Mouse (Mus musculus): ENCODE results near the gene Trim2. TPM values are rescaled to one million over a fixed set of nuclear protein-coding genes. Genes with fewer than 3 reads are reported as not detected.

Gene Trim2
- polyA plus RNA-seq, 1 experiment from 2014 or later = 25.5 TPM

GRCm38 (mm10) chr3:84301674-84302073, 5.0 kb downstream of the Trim2 start:
- peaks cover 36% of the 10 kb centered on the region for H3K27me3 ChIP-seq
- H3K9ac ChIP-seq = no peak overlapping the region
- no peak overlapping the region for H3K4me2 ChIP-seq
- peaks cover 23% of the 10 kb centered on the region for H3K4me1 ChIP-seq
- no peaks in the 10 kb centered on the region for H3K9me3 ChIP-seq
- no peak overlapping the region for H3K4me3 ChIP-seq
- no peak overlapping the region for H3K27ac ChIP-seq
- no peak for ATAC-seq (ENCODE audit: insufficient number of reproducible peaks, insufficient read depth, low FRiP score, low TSS enrichment, low read depth)
- 83% methylated on average over 4 of the region's 4 CpGs for WGBS
- no peaks in the 10 kb centered on the region for H3K36me3 ChIP-seq

- Histone ChIP-seq H3K9me3 (no peaks in the 10 kb centered on the region), H3K27ac (no peak overlapping the region), H3K4me1 (no peaks in the 10 kb centered on the region), H3K4me2 (no peak overlapping the region), H3K27me3 (peaks cover 3% of the 10 kb centered on the region), H3K4me3 (no peak overlapping the region), H3K9ac (no peak overlapping the region), H3K36me3 (no peaks in the 10 kb centered on the region)
- 51% methylated on average over 3 of the region's 3 CpGs for WGBS
- no peak for ATAC-seq (ENCODE audit: insufficient number of reproducible peaks, insufficient read depth, low FRiP score, low TSS enrichment, low read depth)
These were observed 8.5 kb downstream of the Trim2 start for GRCm38 (mm10) chr3:84298186-84298585.

DNA sequence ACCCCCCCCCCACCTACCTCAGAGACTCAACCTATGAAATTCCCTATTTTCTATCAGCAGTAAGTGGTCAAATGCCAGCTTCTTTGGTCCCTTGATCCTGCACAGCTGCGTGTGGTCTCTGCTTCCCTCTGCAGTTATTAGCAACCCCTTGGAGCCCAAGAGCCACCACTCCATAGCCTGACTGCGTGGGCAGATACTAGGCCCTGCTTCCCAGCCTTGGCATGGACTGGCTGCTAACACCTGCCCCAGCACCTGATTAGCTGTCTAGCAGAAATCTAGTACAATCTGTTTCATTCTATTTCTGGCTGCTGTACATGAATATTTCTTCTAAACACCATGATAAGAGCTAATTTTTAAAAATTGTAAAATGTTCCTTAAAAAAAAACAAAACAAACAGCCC, 10.0 kb downstream of the Trim2 start:
- H3K9me3 ChIP-seq = no peaks in the 10 kb centered on the region
- H3K27ac ChIP-seq = no peak overlapping the region
- 62% methylated on average over 2 of the region's 2 CpGs for WGBS
- no peak for ATAC-seq (ENCODE audit: insufficient number of reproducible peaks, insufficient read depth, low FRiP score, low TSS enrichment, low read depth)
- no peak overlapping the region for H3K9ac ChIP-seq
- H3K36me3 ChIP-seq = no peaks in the 10 kb centered on the region
- H3K4me3 ChIP-seq = no peak overlapping the region
- H3K4me1 ChIP-seq = no peaks in the 10 kb centered on the region
- no peaks in the 10 kb centered on the region for H3K27me3 ChIP-seq
- no peak overlapping the region for H3K4me2 ChIP-seq

DNA sequence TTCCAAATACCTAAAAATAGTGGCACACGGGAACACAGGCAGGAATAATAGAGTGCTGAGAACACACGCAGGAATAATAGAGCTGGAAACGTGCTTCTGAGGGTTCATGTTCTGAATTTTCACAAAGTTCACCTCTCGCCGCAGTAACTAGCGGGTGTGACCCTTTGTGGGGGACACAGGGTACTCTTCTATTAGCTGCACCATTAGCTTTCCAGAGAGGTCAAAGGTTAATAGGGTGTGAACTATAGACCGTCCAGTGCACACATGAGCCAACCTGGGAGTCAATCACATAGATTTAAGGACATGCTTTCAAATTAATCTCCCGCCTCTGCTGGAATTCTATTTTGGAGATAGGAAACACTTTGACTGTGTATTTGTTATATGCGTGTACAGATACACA, 11.9 kb downstream of the Trim2 start:
- Histone ChIP-seq H3K27me3 (no peaks in the 10 kb centered on the region), H3K4me2 (no peak overlapping the region), H3K4me1 (no peaks in the 10 kb centered on the region), H3K27ac (no peak overlapping the region), H3K9ac (no peak overlapping the region), H3K4me3 (no peak overlapping the region), H3K36me3 (no peaks in the 10 kb centered on the region), H3K9me3 (no peaks in the 10 kb centered on the region)
- WGBS = 71% methylated on average over 9 of the region's 9 CpGs
- no peak for ATAC-seq (ENCODE audit: insufficient number of reproducible peaks, insufficient read depth, low FRiP score, low TSS enrichment, low read depth)

DNA sequence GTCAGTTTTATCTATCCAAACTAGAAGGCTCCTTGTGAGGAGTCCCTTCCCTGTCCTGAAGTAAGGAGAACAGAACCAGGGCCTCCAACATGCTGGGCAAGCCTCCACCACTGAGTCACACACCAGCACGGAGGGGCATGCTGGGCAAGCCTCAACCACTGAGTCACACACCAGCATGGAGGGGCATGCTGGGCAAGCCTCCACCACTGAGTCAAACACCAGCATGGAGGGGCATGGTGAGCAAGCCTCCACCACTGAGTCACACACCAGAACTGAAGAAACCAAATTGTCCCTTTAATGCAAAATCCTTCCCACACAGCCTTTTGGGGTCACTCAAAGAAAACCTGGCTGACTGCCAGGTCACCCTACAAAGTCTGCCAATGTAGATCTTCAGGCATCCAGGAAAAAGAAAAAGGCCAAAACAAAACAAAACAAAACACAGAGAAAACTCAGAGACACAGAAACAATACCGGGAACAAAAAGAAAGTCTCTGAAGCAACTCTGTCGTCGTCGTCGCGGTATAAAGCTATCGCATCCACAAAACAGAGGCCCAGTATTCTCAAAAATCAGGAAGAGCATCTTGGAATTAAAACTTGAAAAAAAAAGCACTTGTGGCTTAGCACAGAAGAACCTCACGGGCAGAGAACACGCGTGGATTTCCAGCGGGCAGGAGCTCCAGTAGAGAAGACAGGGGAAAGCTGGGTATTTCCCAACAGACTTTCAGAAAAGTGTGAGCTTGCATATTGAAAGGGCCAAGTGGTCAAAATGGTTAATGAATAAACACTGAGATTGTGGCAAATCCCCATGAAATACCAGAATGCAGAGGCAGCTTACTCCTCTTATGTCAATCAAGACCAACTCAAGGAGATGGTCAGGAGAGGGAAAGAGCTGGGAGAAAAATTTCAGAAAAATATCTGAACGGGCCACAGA, 12.7 kb downstream of the Trim2 start:
- no peaks in the 10 kb centered on the region for H3K36me3 ChIP-seq
- no peaks in the 10 kb centered on the region for H3K27me3 ChIP-seq
- ATAC-seq (ENCODE audit: insufficient number of reproducible peaks, insufficient read depth, low FRiP score, low TSS enrichment, low read depth) = no peak
- no peak overlapping the region for H3K4me3 ChIP-seq
- no peaks in the 10 kb centered on the region for H3K9me3 ChIP-seq
- no peaks in the 10 kb centered on the region for H3K4me1 ChIP-seq
- 83% methylated on average over 13 of the region's 13 CpGs for WGBS
- no peak overlapping the region for H3K27ac ChIP-seq
- no peak overlapping the region for H3K4me2 ChIP-seq
- H3K9ac ChIP-seq = no peak overlapping the region

- no peak overlapping the region for H3K27ac ChIP-seq
- no peak overlapping the region for H3K4me3 ChIP-seq
- no peaks in the 10 kb centered on the region for H3K9me3 ChIP-seq
- ATAC-seq (ENCODE audit: insufficient number of reproducible peaks, insufficient read depth, low FRiP score, low TSS enrichment, low read depth) = no peak
- H3K27me3 ChIP-seq = no peaks in the 10 kb centered on the region
- 83% methylated on average over 5 of the region's 5 CpGs for WGBS
- H3K9ac ChIP-seq = no peak overlapping the region
- H3K36me3 ChIP-seq = no peaks in the 10 kb centered on the region
- no peak overlapping the region for H3K4me2 ChIP-seq
- H3K4me1 ChIP-seq = no peaks in the 10 kb centered on the region
These were observed 14.4 kb downstream of the Trim2 start for GRCm38 (mm10) chr3:84292238-84292637.

DNA sequence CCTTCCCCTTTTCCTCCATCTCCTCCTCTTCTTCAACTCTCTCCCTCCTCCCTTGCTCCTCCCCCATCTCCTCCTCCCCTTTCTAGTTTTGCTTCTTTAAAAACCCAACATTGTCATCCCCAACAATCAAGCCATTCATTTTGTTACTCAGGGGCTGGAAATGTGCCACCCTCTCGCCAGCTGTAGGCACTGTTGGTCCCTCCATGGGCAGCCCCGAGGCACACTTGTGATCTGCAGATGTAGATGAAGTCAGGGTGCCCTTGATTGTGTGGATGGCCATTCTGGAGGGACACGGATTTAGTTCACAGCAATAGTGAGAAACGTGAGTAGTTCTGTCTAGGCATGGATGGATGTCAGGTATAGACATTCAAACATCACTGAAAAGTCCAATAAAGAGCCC, 17.7 kb downstream of the Trim2 start:
- ATAC-seq (ENCODE audit: insufficient number of reproducible peaks, insufficient read depth, low FRiP score, low TSS enrichment, low read depth) = no peak
- Histone ChIP-seq H3K27ac (no peak overlapping the region), H3K4me2 (no peak overlapping the region), H3K4me3 (no peak overlapping the region), H3K36me3 (no peaks in the 10 kb centered on the region), H3K9me3 (no peaks in the 10 kb centered on the region), H3K4me1 (0 out of 2 replicates have a peak, but pooled peaks cover 5% of the 10 kb centered on the region), H3K9ac (no peak overlapping the region), H3K27me3 (no peaks in the 10 kb centered on the region)
- 75% methylated on average over 4 of the region's 4 CpGs for WGBS

DNA sequence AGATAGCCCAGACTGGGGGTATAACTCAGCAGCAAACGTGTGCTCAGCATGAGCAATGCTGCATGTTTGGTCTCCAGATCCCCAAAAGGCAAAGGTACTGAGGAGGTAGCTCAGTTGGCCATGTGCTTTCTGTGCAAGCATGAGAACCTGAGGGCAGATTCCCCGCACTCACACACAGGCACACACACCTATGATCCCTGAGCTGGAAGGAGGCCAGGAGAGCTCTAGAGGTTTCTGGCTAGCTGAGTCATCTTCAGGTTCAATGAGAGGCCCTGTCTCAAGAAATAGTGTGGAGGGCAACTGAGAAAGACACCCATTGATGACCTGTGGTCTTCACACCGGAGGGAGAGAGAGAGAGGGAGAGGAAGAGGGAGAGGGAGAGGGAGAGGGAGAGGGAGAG, 19.4 kb downstream of the Trim2 start:
- no peak for ATAC-seq (ENCODE audit: insufficient number of reproducible peaks, insufficient read depth, low FRiP score, low TSS enrichment, low read depth)
- no peak overlapping the region for H3K4me3 ChIP-seq
- no peak overlapping the region for H3K4me2 ChIP-seq
- H3K9ac ChIP-seq = no peak overlapping the region
- H3K36me3 ChIP-seq = no peaks in the 10 kb centered on the region
- H3K9me3 ChIP-seq = no peaks in the 10 kb centered on the region
- H3K27ac ChIP-seq = no peak overlapping the region
- H3K4me1 ChIP-seq = peaks cover 8% of the 10 kb centered on the region
- H3K27me3 ChIP-seq = no peaks in the 10 kb centered on the region
- WGBS = 73% methylated on average over 3 of the region's 3 CpGs

DNA sequence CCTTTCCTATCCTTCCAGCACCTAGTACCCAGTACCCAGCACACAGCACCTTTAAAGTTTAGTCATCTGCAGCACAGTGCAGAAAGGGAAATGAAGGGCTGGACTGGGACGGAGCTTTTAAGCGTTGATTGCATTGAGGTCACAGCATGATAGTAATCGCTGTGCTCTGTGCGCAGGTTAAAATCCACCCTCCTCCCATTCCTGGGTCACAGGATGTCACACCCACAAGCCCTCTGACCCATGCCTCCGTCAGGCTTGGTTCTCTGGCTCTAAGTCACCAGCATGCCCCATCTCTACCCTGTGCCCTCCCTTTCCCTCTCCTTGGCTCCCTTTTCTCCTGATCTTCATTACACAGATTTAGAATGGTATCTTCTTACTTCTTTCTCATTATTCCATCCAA, 20.4 kb downstream of the Trim2 start:
- no peaks in the 10 kb centered on the region for H3K36me3 ChIP-seq
- no peak for ATAC-seq (ENCODE audit: insufficient number of reproducible peaks, insufficient read depth, low FRiP score, low TSS enrichment, low read depth)

DNA sequence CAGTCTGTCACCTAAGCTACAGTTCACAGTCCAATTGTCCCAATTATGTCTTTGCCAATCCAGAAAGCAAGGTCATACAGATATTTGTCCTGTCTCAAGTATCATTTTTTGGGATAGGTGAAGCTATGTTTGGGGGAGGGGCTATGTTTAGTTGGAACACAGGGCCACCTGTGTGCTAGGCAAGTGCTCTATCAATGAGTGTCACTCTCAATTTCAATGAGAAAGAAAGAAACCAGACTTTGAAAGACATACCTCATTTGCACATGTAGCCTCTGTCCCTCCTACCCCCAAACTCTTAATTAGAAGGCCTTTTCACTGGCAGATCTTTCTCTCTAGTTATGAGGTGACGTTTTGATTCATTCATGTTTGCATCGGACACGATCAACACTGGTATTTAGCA, 21.9 kb downstream of the Trim2 start:
- no peak for ATAC-seq (ENCODE audit: insufficient number of reproducible peaks, insufficient read depth, low FRiP score, low TSS enrichment, low read depth)
- no peak overlapping the region for H3K4me3 ChIP-seq
- H3K9ac ChIP-seq = no peak overlapping the region
- H3K9me3 ChIP-seq = no peaks in the 10 kb centered on the region
- 83% methylated on average over 3 of the region's 3 CpGs for WGBS
- H3K36me3 ChIP-seq = no peaks in the 10 kb centered on the region
- peaks cover 18% of the 10 kb centered on the region for H3K4me1 ChIP-seq
- no peak overlapping the region for H3K27ac ChIP-seq
- H3K27me3 ChIP-seq = no peaks in the 10 kb centered on the region
- H3K4me2 ChIP-seq = no peak overlapping the region

More for the DNA sequence above, 20.4 kb downstream of the Trim2 start:
- Histone ChIP-seq H3K27ac (no peak overlapping the region), H3K9ac (no peak overlapping the region), H3K27me3 (no peaks in the 10 kb centered on the region), H3K4me2 (no peak overlapping the region), H3K9me3 (no peaks in the 10 kb centered on the region), H3K4me1 (peaks cover 15% of the 10 kb centered on the region), H3K4me3 (no peak overlapping the region)
- WGBS = 79% methylated on average over 5 of the region's 5 CpGs

DNA sequence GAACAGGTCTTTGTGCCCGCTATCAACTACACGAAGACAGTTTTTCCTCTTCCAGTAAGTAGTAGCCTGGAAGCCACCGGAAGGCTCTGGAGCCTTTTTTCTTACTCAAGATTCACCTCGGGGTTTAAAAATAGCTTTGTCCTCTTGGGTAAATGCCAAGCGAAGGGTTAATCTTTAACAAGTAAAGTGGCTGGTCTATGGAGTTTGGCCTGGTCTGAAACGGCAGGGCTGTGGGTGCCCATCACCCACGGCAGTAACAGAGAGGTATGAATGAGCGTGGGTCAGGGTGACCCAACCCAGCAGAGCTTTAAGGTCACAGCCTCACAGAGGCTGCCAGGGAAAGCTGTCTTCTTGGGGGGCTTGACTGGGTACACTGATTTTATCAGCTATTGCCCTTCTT, 23.2 kb downstream of the Trim2 start:
- Histone ChIP-seq H3K9me3 (no peaks in the 10 kb centered on the region), H3K27me3 (no peaks in the 10 kb centered on the region)
- 79% methylated on average over 8 of the region's 8 CpGs for whole genome bisulfite sequencing

DNA sequence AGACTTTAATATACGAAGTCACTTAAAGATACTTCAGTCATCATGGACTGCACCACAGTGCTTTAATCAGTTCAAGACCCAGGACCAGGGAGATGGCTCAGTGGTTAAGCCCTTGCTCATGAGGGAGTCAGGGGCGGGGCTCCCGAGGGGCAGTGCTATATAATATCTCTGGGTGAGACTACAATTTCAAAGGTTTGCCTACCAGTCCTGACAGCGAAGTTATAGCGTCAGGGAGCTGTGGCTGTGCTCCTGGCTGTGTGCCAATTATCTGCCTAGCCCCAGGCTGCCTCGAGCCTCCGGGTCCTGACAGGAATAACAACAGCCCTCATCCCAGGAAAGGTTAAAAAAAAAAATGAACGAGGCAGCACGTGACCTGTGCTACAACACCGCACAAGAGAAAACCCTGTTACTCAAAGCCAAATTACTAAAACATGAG, 24.7 kb downstream of the Trim2 start:
- Histone ChIP-seq H3K4me2 (peak overlapping the region; percentile 12; the same call in 1 of the 2 replicates), H3K4me3 (no peak overlapping the region), H3K9ac (no peak overlapping the region), H3K27me3 (no peaks in the 10 kb centered on the region), H3K4me1 (peaks cover 26% of the 10 kb centered on the region), H3K27ac (no peak overlapping the region), H3K9me3 (no peaks in the 10 kb centered on the region), H3K36me3 (no peaks in the 10 kb centered on the region)
- no peak for ATAC-seq (ENCODE audit: insufficient number of reproducible peaks, insufficient read depth, low FRiP score, low TSS enrichment, low read depth)
- 18% methylated on average over 10 of the region's 10 CpGs for WGBS

More for the DNA sequence above, 23.2 kb downstream of the Trim2 start:
- Histone ChIP-seq H3K9ac (no peak overlapping the region), H3K4me2 (no peak overlapping the region), H3K4me1 (peaks cover 26% of the 10 kb centered on the region), H3K4me3 (no peak overlapping the region), H3K36me3 (no peaks in the 10 kb centered on the region), H3K27ac (no peak overlapping the region)
- no peak for ATAC-seq (ENCODE audit: insufficient number of reproducible peaks, insufficient read depth, low FRiP score, low TSS enrichment, low read depth)

Measured in embryonic facial prominence, embryonic 13.5 days (tissue).